Mouse (Mus musculus): ENCODE data around the gene Rfx2.

The Rfx2 gene

DNA sequence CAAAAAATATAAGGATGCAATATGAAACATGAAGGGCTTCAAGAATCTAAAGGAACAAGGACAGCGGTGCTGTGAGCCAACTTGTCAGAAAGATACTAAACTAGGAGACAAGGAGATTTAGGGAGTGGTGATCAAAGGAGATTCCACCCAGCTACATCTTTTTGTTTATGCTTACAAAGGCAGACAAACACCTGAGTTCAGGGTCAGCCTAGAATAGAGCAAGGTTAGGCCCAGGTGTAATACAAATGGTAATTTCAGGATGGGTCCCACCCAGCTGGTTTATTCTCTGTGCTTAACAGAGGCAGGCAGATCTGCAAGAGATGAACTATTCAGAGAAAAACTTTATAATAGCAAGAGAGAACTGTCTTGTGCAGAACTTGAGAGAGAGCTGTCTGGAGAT lies 2.6 kb upstream of the Rfx2 start:
- DNase-seq (ENCODE audit: low read depth, low spot score), result no peak

- no peak for DNase-seq (ENCODE audit: low read depth, low spot score)
Observed at GRCm38 (mm10) chr17:56832918-56833317, 2.1 kb upstream of the Rfx2 start.

- peak; percentile 96 for DNase-seq (ENCODE audit: low read depth, low spot score)
Observed at GRCm38 (mm10) chr17:56831111-56831816, 451 bp upstream of the Rfx2 start.

GRCm38 (mm10) chr17:56829795-56830194 lies 1.0 kb downstream of the Rfx2 start:
- DNase-seq (ENCODE audit: low read depth, low spot score), result no peak

DNA sequence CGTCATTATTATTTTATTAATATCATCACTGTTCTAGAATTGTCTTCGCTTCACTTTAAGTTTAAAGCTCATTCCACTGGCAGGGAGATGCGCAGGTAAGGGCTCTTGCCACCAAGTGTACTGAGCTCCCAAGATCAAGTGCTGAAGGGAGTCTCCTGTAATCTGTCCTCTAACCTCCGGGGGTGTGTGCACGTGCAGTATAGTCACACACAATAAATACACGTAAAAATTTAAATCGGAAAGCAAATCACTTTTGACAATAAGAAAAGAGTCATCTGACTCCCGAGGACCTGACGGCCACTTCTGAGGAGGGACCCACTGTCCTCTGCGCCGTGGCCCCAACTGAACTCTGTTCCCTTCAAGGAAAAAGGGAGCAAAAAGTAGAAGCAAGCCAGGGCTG lies 1.6 kb downstream of the Rfx2 start:
- DNase-seq (ENCODE audit: low read depth, low spot score), result no peak

DNA sequence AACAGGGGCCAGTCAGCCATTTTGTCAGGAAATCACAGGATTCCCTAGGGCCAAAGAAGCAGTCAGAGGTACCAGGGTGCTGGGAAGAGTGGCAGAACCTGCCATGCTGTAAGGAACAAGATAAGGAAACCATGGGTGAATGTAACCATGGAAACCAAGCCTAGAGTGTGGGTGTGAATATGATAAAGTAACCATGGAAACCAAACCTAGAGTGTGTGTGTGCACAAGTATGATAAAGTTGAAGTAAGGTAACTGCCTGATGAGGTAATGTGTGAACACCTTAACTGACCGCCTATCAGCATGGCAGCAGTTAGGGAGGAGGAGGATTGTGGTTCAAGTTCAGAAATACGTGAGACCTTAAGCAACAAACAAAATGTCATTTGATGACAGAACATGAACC lies 4.1 kb downstream of the Rfx2 start:
- no peak for DNase-seq (ENCODE audit: low read depth, low spot score)

GRCm38 (mm10) chr17:56823352-56823751 lies 7.5 kb downstream of the Rfx2 start:
- DNase-seq (ENCODE audit: low read depth, low spot score), result no peak

DNA sequence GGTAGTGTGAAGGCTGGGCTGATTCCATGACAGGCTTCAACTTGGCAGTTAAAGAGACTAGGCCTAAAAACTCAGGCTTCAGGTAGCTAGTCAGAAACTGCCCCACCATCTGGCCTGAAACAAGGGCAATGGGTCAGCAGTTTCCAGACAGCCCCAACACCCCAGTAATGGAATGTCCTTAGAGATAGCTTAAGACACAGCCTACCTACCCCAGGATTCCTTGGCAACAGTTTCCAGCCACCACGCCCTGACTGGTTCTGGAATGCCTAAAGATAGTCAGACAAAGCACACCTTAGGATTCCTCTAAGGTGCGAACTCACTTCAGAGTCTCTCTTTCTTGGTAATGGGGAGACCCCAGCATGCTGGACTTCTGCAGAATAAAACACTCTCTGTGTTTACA lies 8.4 kb downstream of the Rfx2 start:
- DNase-seq (ENCODE audit: low read depth, low spot score), result no peak

- no peak for DNase-seq (ENCODE audit: low read depth, low spot score)
Observed at GRCm38 (mm10) chr17:56819694-56820111, 11.1 kb downstream of the Rfx2 start.

GRCm38 (mm10) chr17:56819032-56819545 lies 11.7 kb downstream of the Rfx2 start:
- DNase-seq (ENCODE audit: low read depth, low spot score), result no peak

DNA sequence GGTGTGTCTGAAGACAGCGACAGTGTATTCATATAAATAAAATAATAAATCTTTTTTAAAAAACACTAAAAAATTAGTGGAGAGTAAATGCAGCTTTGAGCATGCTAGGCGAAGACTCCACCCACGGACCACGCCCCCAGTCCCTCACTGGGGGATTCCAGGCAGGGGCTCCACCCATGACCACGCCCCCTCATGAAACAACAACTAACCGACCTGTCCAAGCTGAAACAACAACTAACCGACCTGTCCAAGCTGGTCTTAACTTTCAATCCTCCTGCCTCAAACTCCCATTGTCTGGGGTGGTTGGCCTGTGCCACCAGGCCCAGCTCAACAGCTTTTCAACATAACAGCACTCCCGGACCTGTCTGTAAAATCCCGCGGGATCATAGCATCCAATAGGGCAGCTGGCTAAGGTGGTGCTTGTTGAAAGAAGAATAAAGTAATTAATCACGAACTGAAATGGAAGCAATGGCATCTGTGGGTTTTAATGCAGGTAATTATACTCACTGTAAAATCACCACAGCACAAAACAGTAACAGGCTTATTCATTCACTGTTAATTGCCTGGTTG lies 12.7 kb downstream of the Rfx2 start:
- no peak for DNase-seq (ENCODE audit: low read depth, low spot score)

- DNase-seq (ENCODE audit: low read depth, low spot score), result no peak
Observed at GRCm38 (mm10) chr17:56815057-56815345, 15.8 kb downstream of the Rfx2 start.

GRCm38 (mm10) chr17:56814316-56815056 lies 16.3 kb downstream of the Rfx2 start:
- DNase-seq (ENCODE audit: low read depth, low spot score), result no peak

DNA sequence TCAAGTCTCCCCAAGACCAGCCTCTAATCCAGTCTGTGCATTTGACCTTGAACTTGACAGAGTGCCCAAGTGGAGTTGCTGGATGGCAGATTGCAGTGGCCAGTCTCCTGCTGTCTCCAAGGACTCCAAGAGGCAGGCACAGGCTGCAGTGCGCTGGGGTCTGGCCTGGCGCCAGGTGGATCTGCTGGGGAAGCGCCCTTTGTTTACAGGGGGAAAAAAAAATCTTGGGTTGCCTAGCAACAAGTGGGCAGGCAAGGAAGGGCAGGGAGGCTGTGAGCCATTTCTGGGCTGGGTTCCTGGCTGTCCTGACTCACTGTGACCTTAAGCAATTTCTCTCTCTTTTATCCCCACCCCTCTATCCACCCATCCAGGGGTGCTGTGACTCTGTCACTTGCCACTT lies 20.6 kb downstream of the Rfx2 start:
- DNase-seq (ENCODE audit: low read depth, low spot score), result peak; percentile 96

DNA sequence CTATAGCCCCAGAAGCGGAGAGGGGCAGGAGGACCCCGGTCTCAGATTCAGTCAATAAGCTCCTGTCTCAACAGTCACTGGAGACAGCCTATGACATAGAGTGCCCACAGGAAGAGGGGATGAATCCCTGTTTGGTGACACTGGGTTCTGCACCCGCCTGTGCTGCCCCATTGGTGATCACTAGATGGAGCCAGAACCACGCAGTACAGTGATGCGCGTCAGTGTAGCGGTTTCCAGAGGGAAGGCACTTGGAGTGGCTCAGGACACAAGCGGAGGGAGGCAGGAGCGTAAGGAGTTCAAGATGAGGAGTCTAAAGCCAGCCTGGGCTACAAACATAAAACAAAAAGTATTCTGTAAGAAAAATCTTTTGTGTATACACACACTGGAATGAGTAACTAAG lies 22.3 kb downstream of the Rfx2 start:
- DNase-seq (ENCODE audit: low read depth, low spot score), result peak; percentile 87

DNA sequence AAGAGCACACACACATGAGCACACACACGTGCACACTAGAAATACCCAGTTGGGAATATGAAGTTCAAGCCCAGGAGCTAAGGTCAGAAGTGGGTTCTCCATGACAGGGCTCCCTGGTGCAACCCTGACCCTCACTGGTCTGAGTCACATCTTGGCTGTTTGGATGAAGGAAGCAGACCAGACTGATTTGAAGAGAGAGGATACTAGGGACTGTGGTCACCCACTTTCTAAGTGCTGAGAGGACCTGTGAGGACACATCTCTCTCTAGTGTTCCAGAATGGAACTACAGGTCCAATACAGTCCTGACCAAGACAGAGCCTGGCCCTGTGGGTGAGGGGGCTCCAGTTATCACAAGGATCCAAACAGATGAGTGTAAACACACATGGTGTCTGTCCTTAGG lies 25.0 kb downstream of the Rfx2 start:
- peak; percentile 52 for DNase-seq (ENCODE audit: low read depth, low spot score)

- DNase-seq (ENCODE audit: low read depth, low spot score), result no peak
Observed at GRCm38 (mm10) chr17:56804952-56805351, 25.9 kb downstream of the Rfx2 start.

DNA sequence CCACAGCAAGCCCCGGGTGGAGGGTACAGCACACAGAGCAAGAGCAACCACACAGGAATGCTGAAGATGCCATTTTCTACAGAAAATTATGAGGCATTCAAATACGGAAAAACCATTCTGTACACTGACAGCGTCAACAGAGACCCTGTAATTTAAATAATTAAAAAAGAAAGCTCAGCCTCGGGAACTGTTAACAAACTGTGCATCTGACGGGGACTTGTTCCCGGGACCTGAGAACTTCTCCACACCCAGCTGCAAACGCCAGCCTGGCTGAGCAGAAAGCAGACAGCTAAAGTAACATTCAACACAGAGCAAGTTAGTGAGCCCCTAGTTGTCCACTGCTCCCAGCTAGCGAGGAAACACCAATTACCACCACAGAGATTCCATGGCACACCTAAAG lies 28.7 kb downstream of the Rfx2 start:
- no peak for DNase-seq (ENCODE audit: low read depth, low spot score)

- DNase-seq (ENCODE audit: low read depth, low spot score), result no peak
Observed at GRCm38 (mm10) chr17:56799276-56799675, 31.5 kb downstream of the Rfx2 start.

GRCm38 (mm10) chr17:56793614-56794319 lies 37.0 kb downstream of the Rfx2 start:
- DNase-seq (ENCODE audit: low read depth, low spot score), result no peak

DNA sequence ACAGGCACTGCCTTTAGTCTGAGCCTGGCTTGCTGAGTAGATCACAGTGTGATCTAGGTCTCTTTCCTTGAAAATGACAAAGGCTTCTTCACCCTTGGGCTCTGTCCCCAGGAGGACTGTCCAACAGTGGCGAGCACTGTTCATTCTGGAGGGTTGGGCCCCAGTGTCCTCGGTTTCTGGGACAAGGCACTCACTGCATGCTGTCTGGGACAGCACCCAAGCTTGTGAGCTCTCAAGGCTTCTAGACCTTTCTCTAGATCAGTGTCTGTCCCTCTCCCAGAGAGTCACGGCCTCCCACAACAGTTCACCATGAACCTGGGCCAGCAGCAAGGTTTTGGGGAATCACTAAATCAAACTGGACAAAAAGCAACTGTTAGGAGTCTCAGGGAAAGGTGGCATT lies 38.2 kb downstream of the Rfx2 start:
- no peak for DNase-seq (ENCODE audit: low read depth, low spot score)

- DNase-seq (ENCODE audit: low read depth, low spot score), result no peak
Observed at GRCm38 (mm10) chr17:56789286-56789685, 41.5 kb downstream of the Rfx2 start.
